Mouse (Mus musculus) hindbrain, embryonic 14.5 days (tissue): ENCODE results near the gene Pex3. TPM values are rescaled to one million over a fixed set of nuclear protein-coding genes. Genes with fewer than 3 reads are reported as not detected.

Experiments
- ATAC-seq: fragments of 200-750 bp; cut with Nextera tagmentation; 2 replicates; pipeline ENCODE4 v1.8.0; 2017; ENCODE audit warnings: moderate number of reproducible peaks, mild to moderate bottlenecking, moderate TSS enrichment, moderate library complexity; ENCODE audit not compliant: low FRiP score
- DNase-seq: peaks from one replicate; pipeline ENCODE4 v3.0.0-alpha.2; 2015; ENCODE audit warnings: low spot score
- H3K27ac ChIP-seq: fragments of 300-500 bp; sonication (generic); 2 replicates; pipeline ENCODE4 v1.5.1; 2014; ENCODE audit warnings: mild to moderate bottlenecking, moderate library complexity
- H3K27me3 ChIP-seq: fragments of 300-500 bp; sonication (generic); 2 replicates; pipeline ENCODE4 v1.6.1; 2014; ENCODE audit warnings: mild to moderate bottlenecking, low read length, mixed read lengths; ENCODE audit not compliant: control insufficient read depth, insufficient read depth
- H3K36me3 ChIP-seq: fragments of 300-500 bp; sonication (generic); replicated peaks from 2 replicates; pipeline ENCODE4 v1.6.1; 2014; ENCODE audit not compliant: control insufficient read depth, insufficient read depth
- H3K4me1 ChIP-seq: fragments of 300-500 bp; sonication (generic); replicated peaks from 2 replicates; pipeline ENCODE4 v1.6.1; 2014; ENCODE audit warnings: antibody characterized with exemption, low read length, mixed read lengths; ENCODE audit not compliant: control insufficient read depth, insufficient read depth
- H3K4me2 ChIP-seq: fragments of 300-500 bp; sonication (generic); replicated peaks from 2 replicates; pipeline ENCODE4 v1.6.1; 2014; ENCODE audit warnings: mild to moderate bottlenecking, moderate library complexity
- H3K4me3 ChIP-seq: fragments of 300-500 bp; sonication (generic); replicated peaks from 2 replicates; pipeline ENCODE4 v1.5.1; 2014; ENCODE audit warnings: mild to moderate bottlenecking, low read length
- H3K9ac ChIP-seq: fragments of 300-500 bp; sonication (generic); 2 replicates; pipeline ENCODE4 v1.6.1; 2014
- H3K9me3 ChIP-seq: fragments of 300-500 bp; sonication (generic); 2 replicates; pipeline ENCODE4 v1.6.1; 2016; ENCODE audit warnings: low read length; ENCODE audit not compliant: control insufficient read depth
- WGBS: fragments of 180-500 bp; shearing (Covaris S2); extraction: QIAGEN DNeasy Blood & Tissue Kit; methylation state at CpG from one replicate; pipeline ENCODE4 v1.1.7; 2014; 5-methylcytosine and 5-hydroxymethylcytosine counted together
- polyA plus RNA-seq: library from polyadenylated mRNA; unstranded; fragments of >200 nt; fragmentation: Nextera tagmentation; extraction: Ambion mirVana; gene quantifications from 2 replicates; pipeline ENCODE4 v1.2.1, GENCODE M21; 2014

Gene Pex3
- polyA plus RNA-seq, 1 experiment from 2014 or later: 30.8 TPM

DNA sequence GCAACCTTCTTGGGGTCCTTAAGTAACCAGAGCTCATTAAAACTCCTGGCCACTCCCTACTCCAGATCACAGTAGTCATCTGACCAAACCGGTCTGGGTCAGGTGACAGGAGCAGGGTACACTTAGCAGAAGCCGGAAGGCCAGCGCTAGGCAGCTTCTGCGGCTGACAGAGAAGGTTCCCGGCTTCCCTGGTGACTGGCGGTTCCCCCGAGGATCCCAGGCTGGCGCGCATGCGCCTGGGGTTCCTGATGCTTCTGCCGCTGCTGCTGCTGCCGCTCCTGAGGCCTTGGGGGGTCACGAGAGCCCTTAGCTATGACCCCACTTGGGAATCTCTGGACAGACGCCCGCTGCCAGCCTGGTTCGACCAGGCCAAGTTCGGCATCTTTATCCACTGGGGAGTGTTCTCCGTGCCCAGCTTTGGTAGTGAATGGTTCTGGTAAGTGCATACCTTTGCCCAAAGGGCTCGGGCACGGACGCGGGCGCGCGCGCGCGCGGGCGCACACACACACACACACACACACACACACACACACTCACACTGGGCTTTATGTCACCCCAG lies 51.9 kb downstream of the Pex3 start:
- Histone ChIP-seq H3K27me3 (no peaks in the 10 kb centered on the region), H3K36me3 (no peaks in the 10 kb centered on the region), H3K27ac (no peak overlapping the region), H3K9ac (peak overlapping the region; percentile 76), H3K9me3 (no peaks in the 10 kb centered on the region), H3K4me1 (no peaks in the 10 kb centered on the region), H3K4me3 (peak overlapping the region; percentile 56), H3K4me2 (peak overlapping the region; percentile 71)
- ATAC-seq (peak; percentile 90), DNase-seq (peak; percentile 84)
- WGBS: 0% methylated on average over 18 of the region's 30 CpGs

DNA sequence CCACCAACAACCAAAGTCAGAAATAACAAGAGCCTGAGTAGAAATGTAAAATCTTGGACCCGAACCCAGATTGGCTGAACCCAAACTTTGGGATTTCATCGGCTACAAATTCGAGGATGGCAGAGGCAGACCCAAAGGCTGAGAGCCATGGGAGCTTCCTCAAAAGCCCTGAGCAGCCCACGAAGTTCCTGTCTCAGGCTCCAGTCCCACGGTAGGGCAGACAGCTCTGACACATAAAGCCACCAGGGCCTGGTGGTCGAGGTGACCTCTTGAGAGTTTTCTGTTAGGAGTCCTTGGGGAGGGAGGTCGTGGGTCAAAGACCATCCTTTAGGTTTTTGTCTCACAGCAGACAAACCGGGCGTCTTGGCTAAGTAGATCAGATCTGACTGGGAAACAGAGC lies 52.5 kb downstream of the Pex3 start:
- Histone ChIP-seq H3K27me3 (no peaks in the 10 kb centered on the region), H3K4me1 (no peaks in the 10 kb centered on the region), H3K27ac (no peak overlapping the region), H3K36me3 (no peaks in the 10 kb centered on the region), H3K4me3 (peak overlapping the region; percentile 56), H3K9ac (peak overlapping the region; percentile 76), H3K4me2 (peak overlapping the region; percentile 71), H3K9me3 (no peaks in the 10 kb centered on the region)
- WGBS: 46% methylated on average over 9 of the region's 9 CpGs
- ATAC-seq (no peak), DNase-seq (no peak)

DNA sequence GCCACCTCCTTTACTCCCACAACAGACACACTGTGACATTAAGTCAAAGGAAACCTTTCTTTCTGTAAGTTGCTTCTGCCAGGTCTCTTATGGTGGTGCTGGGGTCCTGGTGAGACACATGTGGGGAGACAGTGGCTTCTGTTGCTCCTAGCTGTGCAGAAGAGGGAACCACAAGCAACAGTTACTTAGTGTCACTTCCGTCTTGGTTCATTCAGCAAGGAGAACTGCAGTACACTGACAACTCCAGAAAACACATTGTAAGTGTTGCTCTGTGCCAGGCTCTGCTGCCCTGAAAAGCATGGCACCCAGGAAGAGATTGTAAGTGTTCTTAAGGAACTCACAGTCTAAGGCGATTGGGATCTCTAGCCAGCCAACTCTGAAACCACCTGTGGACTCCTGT lies 53.6 kb downstream of the Pex3 start, which contains the start of gene Fuca2:
Gene Fuca2 (plus strand): TSS at position 210 of the 400 bp plus-strand sequence.
- H3K36me3 ChIP-seq: no peaks in the 10 kb centered on the region
- H3K27ac ChIP-seq: no peak within 1 kb of the TSS
- H3K4me2 ChIP-seq: 0 out of 2 replicates have a peak within 1 kb of the TSS, but pooled peaks have one; percentile 71
- H3K9me3 ChIP-seq: no peaks in the 10 kb centered on the region
- ATAC-seq (no peak), DNase-seq (no peak)
- H3K4me3 ChIP-seq: no peak within 1 kb of the TSS
- H3K9ac ChIP-seq: no peak within 1 kb of the TSS
- 90% methylated on average over 2 of the region's 2 CpGs for WGBS
- no peaks in the 10 kb centered on the region for H3K27me3 ChIP-seq
- H3K4me1 ChIP-seq: no peaks in the 10 kb centered on the region

DNA sequence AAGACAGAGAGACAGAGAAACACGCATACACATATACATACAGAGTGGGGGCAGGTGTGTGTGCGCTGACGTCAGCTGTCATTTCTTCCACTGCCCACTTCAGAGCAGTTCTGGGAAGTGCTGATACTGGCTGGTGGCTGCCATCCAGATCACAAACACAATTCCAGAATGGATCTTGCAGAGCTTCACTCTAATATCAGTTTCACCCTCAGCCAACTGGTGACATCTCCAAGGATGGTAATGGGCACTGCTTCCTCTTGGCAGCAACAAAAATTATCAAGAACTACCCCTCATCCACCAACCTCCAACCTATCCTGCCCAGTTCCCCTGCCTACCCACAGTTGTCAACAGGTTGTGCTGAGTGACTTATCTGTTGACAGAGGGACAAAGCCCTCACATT lies 56.6 kb downstream of the Pex3 start:
- Histone ChIP-seq H3K36me3 (no peaks in the 10 kb centered on the region), H3K27ac (no peak overlapping the region), H3K9me3 (no peaks in the 10 kb centered on the region), H3K4me2 (no peak overlapping the region), H3K27me3 (no peaks in the 10 kb centered on the region), H3K4me1 (no peaks in the 10 kb centered on the region), H3K4me3 (no peak overlapping the region), H3K9ac (no peak overlapping the region)
- ATAC-seq: no peak
- no peak for DNase-seq
- 95% methylated on average over 3 of the region's 3 CpGs for WGBS

DNA sequence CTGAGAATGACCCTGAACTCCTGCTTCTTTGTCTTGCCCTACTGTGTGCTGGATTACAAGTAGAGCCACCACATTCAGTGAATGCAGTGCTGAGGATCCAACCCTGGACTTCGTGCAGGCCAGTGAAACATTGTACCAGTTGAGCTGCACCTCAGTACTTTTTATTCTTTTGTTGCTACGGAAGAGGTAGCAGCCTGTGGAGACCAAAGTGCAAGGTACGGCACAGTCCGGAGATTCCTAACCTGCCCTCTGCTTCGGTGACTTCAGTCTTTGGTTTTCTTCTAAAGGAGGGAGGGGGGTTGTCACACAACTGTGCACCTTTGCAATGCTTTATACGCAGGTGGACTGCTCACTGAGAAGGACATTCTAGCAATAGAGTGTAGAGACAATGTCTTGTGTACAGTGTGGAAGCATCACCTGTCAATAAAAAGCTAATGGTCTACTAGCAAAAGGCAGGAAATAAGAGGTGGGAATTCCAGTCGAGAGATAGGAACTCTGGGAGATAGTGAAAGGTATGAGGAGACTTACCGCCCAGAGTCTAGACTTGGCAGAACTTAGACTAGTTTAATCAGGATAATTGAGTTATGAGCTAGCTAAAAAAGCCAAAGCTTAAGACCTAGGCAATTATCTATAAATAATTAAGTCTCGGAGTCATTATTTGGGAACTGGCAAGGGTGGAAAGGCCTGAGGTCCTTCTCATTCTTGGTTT lies 58.8 kb downstream of the Pex3 start:
- Histone ChIP-seq H3K27ac (no peak overlapping the region), H3K9me3 (no peaks in the 10 kb centered on the region), H3K27me3 (no peaks in the 10 kb centered on the region), H3K9ac (no peak overlapping the region), H3K4me1 (no peaks in the 10 kb centered on the region), H3K36me3 (no peaks in the 10 kb centered on the region), H3K4me3 (no peak overlapping the region), H3K4me2 (no peak overlapping the region)
- ATAC-seq: no peak
- 91% methylated on average over 9 of the region's 9 CpGs for WGBS
- no peak for DNase-seq

DNA sequence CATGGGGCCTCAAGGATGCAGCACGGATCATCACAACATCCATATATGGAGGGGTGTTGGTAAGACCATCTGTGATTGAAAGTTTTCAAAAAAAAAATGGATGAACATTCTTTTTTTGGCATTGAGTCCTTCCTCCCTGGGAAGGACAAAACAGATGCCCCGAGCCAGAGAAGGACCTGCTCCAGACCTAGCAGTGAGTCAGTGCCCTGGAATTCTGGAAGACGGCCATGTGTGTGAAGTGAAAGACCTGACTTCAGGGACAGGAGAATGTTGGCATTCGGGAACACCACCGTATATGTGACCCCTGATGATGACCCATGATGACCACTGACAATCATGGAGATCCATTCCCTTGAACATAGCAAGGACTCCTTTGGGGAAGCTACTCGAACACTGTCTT lies 63.3 kb downstream of the Pex3 start:
- no peaks in the 10 kb centered on the region for H3K27me3 ChIP-seq
- ATAC-seq (no peak), DNase-seq (no peak)
- H3K9me3 ChIP-seq: no peaks in the 10 kb centered on the region
- WGBS: 84% methylated on average over 6 of the region's 6 CpGs
- H3K27ac ChIP-seq: no peak overlapping the region
- no peaks in the 10 kb centered on the region for H3K36me3 ChIP-seq
- H3K9ac ChIP-seq: no peak overlapping the region
- no peak overlapping the region for H3K4me3 ChIP-seq
- H3K4me1 ChIP-seq: no peaks in the 10 kb centered on the region
- no peak overlapping the region for H3K4me2 ChIP-seq

DNA sequence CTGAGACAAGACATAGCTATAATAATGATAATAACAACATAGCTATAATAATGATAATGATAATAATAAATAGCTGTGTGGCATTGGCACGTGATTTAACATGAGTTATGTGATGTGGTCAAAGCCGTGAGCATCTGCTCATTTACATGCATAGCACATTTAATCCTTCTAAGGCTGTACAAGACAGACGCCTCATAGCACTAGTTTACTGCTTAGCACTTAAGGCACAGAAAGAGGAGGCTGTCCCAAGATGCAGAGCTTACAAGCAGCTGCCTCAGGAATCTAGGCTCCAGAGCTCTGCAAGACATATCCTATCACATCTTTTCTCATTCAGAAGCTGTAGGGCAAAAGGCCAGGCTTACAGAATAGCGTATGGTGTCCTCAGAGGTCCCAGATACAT lies 67.0 kb downstream of the Pex3 start:
- Histone ChIP-seq H3K4me3 (no peak overlapping the region), H3K4me1 (no peaks in the 10 kb centered on the region), H3K9ac (no peak overlapping the region), H3K27ac (no peak overlapping the region), H3K4me2 (no peak overlapping the region), H3K36me3 (no peaks in the 10 kb centered on the region), H3K27me3 (no peaks in the 10 kb centered on the region), H3K9me3 (no peaks in the 10 kb centered on the region)
- DNase-seq (no peak), ATAC-seq (no peak)
- WGBS: 54% methylated on average over 4 of the region's 4 CpGs

DNA sequence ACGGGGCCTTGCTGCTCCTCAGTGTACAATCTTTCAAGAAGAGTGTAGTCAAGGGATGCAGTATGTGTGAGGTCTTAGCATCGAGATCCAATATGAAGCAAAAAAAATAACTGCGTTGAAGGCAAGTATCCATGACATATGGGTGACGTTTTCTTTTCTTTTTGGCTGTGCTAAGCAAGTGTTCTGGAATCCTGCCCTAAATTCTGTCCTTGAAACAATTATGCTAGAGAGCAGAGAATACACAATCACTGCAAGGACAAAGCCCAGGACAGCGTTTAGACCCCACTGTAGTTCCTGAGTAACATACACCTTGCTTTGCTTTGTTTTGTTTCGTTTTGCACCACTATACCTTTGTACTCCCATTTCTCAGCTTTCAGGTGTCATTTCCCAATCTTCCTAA lies 73.6 kb downstream of the Pex3 start:
- Histone ChIP-seq H3K9ac (no peak overlapping the region), H3K27me3 (peaks cover 22% of the 10 kb centered on the region), H3K36me3 (no peaks in the 10 kb centered on the region), H3K4me3 (no peak overlapping the region), H3K4me2 (no peak overlapping the region), H3K27ac (no peak overlapping the region), H3K9me3 (no peaks in the 10 kb centered on the region), H3K4me1 (0 out of 2 replicates have a peak, but pooled peaks cover 3% of the 10 kb centered on the region)
- DNase-seq: no peak
- 87% methylated on average over 6 of the region's 6 CpGs for WGBS
- no peak for ATAC-seq

DNA sequence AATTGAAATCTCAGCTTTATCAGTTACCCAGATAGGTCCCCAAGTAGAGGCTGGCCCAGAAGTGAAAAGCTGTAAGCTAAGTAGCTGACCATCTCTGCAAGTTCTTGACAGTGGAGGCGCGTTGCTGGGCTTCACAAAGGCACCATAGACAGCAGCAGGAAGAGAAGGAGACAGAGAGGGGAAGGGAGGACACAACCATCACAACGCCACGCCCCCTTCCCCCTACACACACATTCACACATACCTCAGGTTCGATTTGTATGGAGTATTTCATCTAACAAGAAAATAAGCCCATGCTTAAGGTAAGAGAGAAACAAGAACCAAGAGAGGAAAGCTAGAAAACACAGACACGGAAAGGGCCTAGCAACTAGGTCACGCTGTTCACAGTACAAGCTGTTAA lies 77.8 kb downstream of the Pex3 start:
- DNase-seq (no peak), ATAC-seq (no peak)
- 35% methylated on average over 7 of the region's 7 CpGs for WGBS
- Histone ChIP-seq H3K4me2 (peak overlapping the region; percentile 100; the same call in 1 of the 2 replicates), H3K9me3 (no peaks in the 10 kb centered on the region), H3K36me3 (no peaks in the 10 kb centered on the region), H3K9ac (no peak overlapping the region), H3K27me3 (peaks cover 40% of the 10 kb centered on the region), H3K4me3 (0 out of 2 replicates have a peak overlapping the region, but pooled peaks have one; percentile 73), H3K27ac (no peak overlapping the region), H3K4me1 (0 out of 2 replicates have a peak, but pooled peaks cover 4% of the 10 kb centered on the region)
